Mouse (Mus musculus) liver, embryonic 15.5 days (tissue): Measurements from ENCODE around the gene Phactr4. TPM values are rescaled to one million over a fixed set of nuclear protein-coding genes. Genes with fewer than 3 reads are reported as not detected.
A peak's percentile ranks its signal among the peaks of the same experiment; 100 is the strongest.

Experiments used
- ATAC-seq: fragments of 200-750 bp; cut with Nextera tagmentation; 2 replicates; pipeline ENCODE4 v1.8.0; 2017; ENCODE audit warnings: moderate number of reproducible peaks, mild to moderate bottlenecking, moderate library complexity; ENCODE audit not compliant: insufficient read depth
- H3K27ac ChIP-seq: fragments of 300-500 bp; sonication (generic); replicated peaks from 2 replicates; pipeline ENCODE4 v1.5.1; 2015; ENCODE audit warnings: mild to moderate bottlenecking, inconsistent platforms
- H3K27me3 ChIP-seq: fragments of 300-500 bp; sonication (generic); 2 replicates; pipeline ENCODE4 v1.6.1; 2015; ENCODE audit warnings: mild to moderate bottlenecking, inconsistent platforms
- H3K36me3 ChIP-seq: fragments of 300-500 bp; sonication (generic); replicated peaks from 2 replicates; pipeline ENCODE4 v1.6.1; 2015; ENCODE audit warnings: moderate library complexity, mild to moderate bottlenecking, inconsistent platforms
- H3K4me1 ChIP-seq: fragments of 300-500 bp; sonication (generic); replicated peaks from 2 replicates; pipeline ENCODE4 v1.6.1; 2015; ENCODE audit warnings: inconsistent platforms
- H3K4me2 ChIP-seq: fragments of 300-500 bp; sonication (generic); 2 replicates; pipeline ENCODE4 v1.6.1; 2015; ENCODE audit warnings: moderate library complexity, mild to moderate bottlenecking, inconsistent platforms
- H3K4me3 ChIP-seq: fragments of 300-500 bp; sonication (generic); replicated peaks from 2 replicates; pipeline ENCODE4 v1.5.1; 2015; ENCODE audit warnings: mild to moderate bottlenecking, inconsistent platforms
- H3K9ac ChIP-seq: fragments of 300-500 bp; sonication (generic); 2 replicates; pipeline ENCODE4 v1.6.1; 2015; ENCODE audit warnings: moderate library complexity, mild to moderate bottlenecking, inconsistent platforms
- H3K9me3 ChIP-seq: fragments of 300-500 bp; sonication (generic); replicated peaks from 2 replicates; pipeline ENCODE4 v1.6.1; 2016; ENCODE audit warnings: inconsistent platforms
- WGBS: fragments of 180-500 bp; shearing (Covaris S2); methylation state at CpG from one replicate; pipeline ENCODE4 v1.1.7; 2015; ENCODE audit warnings: mixed read lengths; ENCODE audit not compliant: insufficient replicate concordance; 5-methylcytosine and 5-hydroxymethylcytosine counted together
- microRNA-seq: library from miRNA; unstranded; fragments of <30 nt; microRNA quantifications from one replicate; pipeline ENCODE4, GENCODE M21; 2016
- polyA plus RNA-seq: library from polyadenylated mRNA; unstranded; fragments of >200 nt; fragmentation: Nextera tagmentation; extraction: Ambion mirVana; gene quantifications from 2 replicates; pipeline ENCODE4 v1.2.1, GENCODE M21; 2015

The Phactr4 gene
- polyA plus RNA-seq, 1 experiment from 2014 or later: 8.0 TPM

DNA sequence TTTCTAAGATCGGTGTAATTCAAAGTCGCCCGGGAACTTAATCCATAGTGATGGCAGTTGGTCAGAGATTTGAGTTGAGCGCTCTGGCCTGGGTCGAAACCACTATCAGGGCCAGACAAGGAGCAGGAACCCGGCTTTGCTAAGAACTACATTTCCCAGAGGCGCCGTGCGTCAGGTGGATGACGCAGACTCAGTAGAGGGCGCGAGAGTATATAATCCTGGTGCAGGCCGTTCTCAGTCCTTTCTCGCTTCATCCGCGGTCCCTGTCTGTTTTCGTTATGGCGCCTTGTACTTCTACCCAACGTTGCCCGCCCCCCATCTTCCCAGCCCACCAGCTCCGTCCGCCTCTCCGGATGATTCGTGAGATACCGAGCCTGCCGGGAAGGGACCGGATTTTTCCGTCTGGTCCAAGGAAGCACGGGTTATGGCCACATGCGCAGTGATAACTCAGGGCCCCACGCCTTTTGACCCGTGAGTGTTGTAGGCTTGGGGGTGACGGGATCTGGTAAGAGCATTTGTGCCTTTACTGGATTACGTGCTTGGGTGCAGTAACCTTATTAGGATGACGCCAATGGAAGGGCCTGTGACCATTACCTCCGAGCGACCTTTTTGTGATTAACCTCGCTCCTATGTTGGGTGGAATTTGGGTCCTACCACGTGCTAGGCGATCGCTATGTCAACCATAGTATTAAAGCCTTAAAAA, 113.7 kb downstream of the Phactr4 start:
- under 1% methylated on average over 41 of the region's 41 CpGs for WGBS
- peak overlapping the region; percentile 77 for H3K9ac ChIP-seq
- ATAC-seq: peak; percentile 85

DNA sequence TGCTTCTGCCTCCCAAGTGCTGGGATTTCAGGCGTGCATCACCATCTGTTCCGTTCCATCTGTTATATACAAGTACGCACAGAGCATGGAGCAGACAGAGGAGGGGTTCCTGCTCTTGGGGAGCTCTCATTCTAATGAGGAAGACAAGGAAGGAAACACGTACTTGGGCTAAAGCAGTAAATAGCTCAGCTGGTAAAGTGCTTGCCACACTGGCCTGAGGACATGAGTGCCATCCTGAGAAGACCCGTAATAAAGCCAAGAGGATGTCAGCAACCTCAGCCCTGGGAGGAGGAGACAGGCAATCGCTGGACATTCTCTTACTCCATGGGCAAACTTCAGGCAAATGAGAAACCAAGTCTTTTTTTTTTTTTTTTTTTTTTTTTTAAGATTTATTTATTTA, 116.3 kb downstream of the Phactr4 start:
- H3K9ac ChIP-seq: no peak overlapping the region
- no peak overlapping the region for H3K4me2 ChIP-seq
- H3K27me3 ChIP-seq: no peaks in the 10 kb centered on the region
- 48% methylated on average over 6 of the region's 6 CpGs for WGBS
- peaks cover 15% of the 10 kb centered on the region for H3K36me3 ChIP-seq
- H3K9me3 ChIP-seq: no peaks in the 10 kb centered on the region
- H3K4me3 ChIP-seq: no peak overlapping the region
- H3K4me1 ChIP-seq: peaks cover 50% of the 10 kb centered on the region
- no peak overlapping the region for H3K27ac ChIP-seq
- ATAC-seq: no peak

More for the DNA sequence above, 113.7 kb downstream of the Phactr4 start:
- Histone ChIP-seq H3K4me1 (peaks cover 36% of the 10 kb centered on the region), H3K9me3 (no peaks in the 10 kb centered on the region), H3K27me3 (no peaks in the 10 kb centered on the region), H3K36me3 (peaks cover 37% of the 10 kb centered on the region), H3K4me3 (peak overlapping the region; percentile 75), H3K27ac (peak overlapping the region; percentile 84), H3K4me2 (peak overlapping the region; percentile 83)

Small RNA genes within 50 kb of the gene (microRNA-seq; reads per million reads assigned to microRNA genes)
- gene Gm25707: not detected

Other genes starting within 250 kb of the Phactr4 start
- gene Ythdf2, start 210.2 kb downstream of the Phactr4 start, polyA plus RNA-seq: 26.2 and 28.6 TPM in 2 replicates
- gene Gmeb1, start 160.9 kb downstream of the Phactr4 start, polyA plus RNA-seq: 13.2 and 14.2 TPM in 2 replicates
- 31.7 and 38.3 TPM in 2 replicates for gene Taf12, start 148.1 kb downstream of the Phactr4 start, polyA plus RNA-seq
- 0.52 and 0.54 TPM in 2 replicates for gene Rab42, start 119.1 kb downstream of the Phactr4 start, polyA plus RNA-seq
- 28.7 and 34.2 TPM in 2 replicates for gene Trnau1ap, start 93.0 kb downstream of the Phactr4 start, polyA plus RNA-seq
- 48.0 and 54.5 TPM in 2 replicates for gene Rcc1, start 68.9 kb downstream of the Phactr4 start, polyA plus RNA-seq
- 10.7 and 11.2 TPM in 2 replicates for gene Med18, start 41.4 kb upstream of the Phactr4 start, polyA plus RNA-seq
- 7.4 and 7.8 TPM in 2 replicates for gene Sesn2, start 88.0 kb upstream of the Phactr4 start, polyA plus RNA-seq
- 991 and 1,178 TPM in 2 replicates for gene Atpif1, start 111.2 kb upstream of the Phactr4 start, polyA plus RNA-seq
- 68.8 and 84.7 TPM in 2 replicates for gene Dnajc8, start 113.1 kb upstream of the Phactr4 start, polyA plus RNA-seq
- gene Ptafr, start 141.6 kb upstream of the Phactr4 start, polyA plus RNA-seq: 1.1 and 1.2 TPM in 2 replicates
- gene Eya3, start 216.5 kb upstream of the Phactr4 start, polyA plus RNA-seq: 14.4 and 14.9 TPM in 2 replicates